Mouse (Mus musculus) adrenal gland (tissue): ENCODE results near the gene Myl12a.

Experiments used
- intact Hi-C: fragments of 180-260 bp; cut with DNase I; formaldehyde crosslinking; loops from one replicate; pipeline ENCODE4 v1.15.1; 2025
- long read RNA-seq, 2 experiments: library from polyadenylated mRNA; unstranded; transcript quantifications; one replicate each; pipeline ENCODE4 v2.0.0; 2020; ENCODE audit warnings: borderline replicate concordance in 1 of 2; ENCODE audit not compliant: insufficient replicate concordance in 1 of 2

Myl12a gene
- long read RNA-seq, experiment 1, transcript Myl12a-201 (4 exons, 980 nt) = minor isoform, 6 of 236 reads
- long read RNA-seq, experiment 1, transcript Myl12a-206 (4 exons, 1,937 nt) = major isoform, 225 of 236 reads
- long read RNA-seq, experiment 1, partial matches to known transcripts = 4 of 236 reads
- long read RNA-seq, experiment 1, other reads (novel, unspliced or antisense) = 1 of 236 reads
- long read RNA-seq, experiment 2, transcript Myl12a-206 (4 exons, 1,937 nt) = major isoform, 271 of 280 reads
- long read RNA-seq, experiment 2, partial matches to known transcripts = 5 of 280 reads
- long read RNA-seq, experiment 2, other reads (novel, unspliced or antisense) = 2 of 280 reads

DNA sequence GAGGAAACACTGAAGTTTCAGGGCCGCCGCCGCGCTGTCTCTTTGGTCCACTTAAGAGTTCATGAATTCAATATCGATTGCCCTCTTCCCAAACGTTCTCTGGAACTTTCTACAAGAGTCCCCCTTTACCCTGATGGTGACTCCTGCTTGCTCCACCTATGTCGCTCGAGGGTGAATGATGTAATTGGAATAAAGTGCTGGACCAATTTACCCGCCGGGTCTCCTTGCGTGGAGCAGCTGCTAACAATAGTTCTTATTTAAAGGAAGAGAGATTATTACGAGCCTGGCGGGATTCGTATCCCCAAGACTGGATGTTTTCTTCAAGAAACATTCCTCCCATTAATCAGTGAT is at the start of gene Myl12a:
Gene Myl12a (minus strand): TSS at position 135 of the 351 bp plus-strand sequence.
- intact Hi-C loops = loop anchor here (5.0 kb wide), 1 partner anchor 180 kb away; the partner anchor contains the start of gene Lpin2

DNA sequence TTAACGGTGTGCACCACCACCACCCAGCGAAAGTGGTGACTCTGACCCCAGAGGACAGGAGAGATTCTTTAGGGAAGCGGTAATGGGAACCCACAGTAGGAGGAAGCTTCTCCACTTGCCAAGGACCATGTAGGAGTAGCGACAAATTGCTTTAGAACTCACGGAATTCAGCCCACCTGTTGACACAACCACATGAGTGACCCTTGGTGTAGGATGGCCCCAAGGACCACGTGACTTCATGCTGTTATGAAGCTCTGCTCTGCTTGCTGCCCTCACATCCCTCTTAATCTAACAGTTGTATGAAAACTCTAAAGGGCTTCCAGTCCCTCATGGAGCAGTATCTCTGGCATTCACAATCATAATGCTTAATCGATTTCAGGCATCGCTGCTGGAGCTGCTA is 46.6 kb upstream of the Myl12a start:
- intact Hi-C loops = no loop called here

DNA sequence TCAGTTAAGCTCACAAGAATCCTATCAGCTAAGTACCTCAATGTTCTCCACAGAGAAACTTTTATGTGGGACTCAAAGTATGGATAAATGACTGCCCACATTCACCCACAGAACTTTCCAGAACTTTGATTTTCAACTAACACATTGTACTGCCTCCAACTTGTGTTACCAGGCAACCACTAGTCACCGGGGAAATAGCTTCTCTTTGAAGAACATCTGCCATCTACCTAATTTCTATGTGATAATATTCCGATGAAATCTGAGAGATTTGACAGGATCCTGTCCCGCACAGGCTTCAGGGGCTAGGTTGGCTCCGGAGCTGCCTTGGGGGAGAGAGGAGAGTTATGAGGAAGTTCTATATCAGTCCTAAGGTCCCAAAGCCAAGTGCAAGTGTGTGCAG is 44.2 kb upstream of the Myl12a start:
- intact Hi-C loops = no loop called here

DNA sequence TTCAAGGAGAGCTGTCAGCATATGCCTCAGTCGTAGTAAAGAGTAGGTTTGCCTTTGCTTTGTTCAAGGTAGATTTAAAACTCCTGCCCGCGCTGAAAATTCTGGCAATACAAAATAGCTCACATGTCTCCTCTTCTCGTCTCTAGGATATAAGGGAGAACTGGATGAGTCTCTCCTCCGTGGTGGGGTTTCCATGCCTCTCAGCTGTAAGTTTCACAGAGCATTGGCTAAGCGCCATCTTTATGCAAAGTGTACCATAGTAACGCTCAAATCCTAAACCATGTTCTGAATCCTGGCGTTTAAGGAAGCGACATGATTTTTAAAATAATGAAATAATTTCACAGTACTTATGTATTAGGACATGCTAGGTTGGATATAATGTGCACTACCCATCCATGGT is 42.9 kb upstream of the Myl12a start:
- intact Hi-C loops = no loop called here

DNA sequence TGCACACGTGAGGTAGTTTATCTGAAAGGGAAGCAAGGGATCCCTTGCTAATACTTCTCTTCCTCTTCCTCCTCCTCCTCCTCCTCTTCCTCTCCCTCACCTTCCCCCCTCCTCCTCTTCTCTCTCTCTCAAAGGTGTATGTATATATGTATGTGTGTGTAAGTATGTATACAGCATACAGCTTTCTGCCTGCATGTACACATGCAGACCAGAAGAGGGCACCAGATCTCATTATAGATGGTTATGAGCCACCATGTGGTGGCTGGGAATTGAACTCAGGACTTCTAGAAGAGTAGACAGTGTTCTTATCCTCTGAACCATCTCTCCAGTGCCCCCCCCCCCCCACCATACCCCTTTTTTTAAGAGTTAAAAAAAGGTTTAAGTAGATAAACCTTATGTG is 40.0 kb upstream of the Myl12a start:
- intact Hi-C loops = no loop called here

DNA sequence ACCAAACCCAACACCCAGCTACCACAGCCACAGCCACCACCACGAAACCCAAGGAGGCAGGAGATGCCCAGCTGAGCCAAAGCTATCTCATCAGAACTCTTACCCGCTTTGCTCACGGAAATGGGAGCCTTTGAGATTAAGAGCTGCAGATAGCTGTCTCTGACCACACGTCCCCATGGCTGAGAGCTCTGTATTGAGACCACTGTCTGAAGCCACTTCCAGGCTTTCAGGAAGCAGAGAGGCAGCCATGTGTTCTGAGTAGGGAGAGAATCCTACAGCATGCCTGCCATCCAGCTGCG is 37.9 kb upstream of the Myl12a start:
- intact Hi-C loops = no loop called here

DNA sequence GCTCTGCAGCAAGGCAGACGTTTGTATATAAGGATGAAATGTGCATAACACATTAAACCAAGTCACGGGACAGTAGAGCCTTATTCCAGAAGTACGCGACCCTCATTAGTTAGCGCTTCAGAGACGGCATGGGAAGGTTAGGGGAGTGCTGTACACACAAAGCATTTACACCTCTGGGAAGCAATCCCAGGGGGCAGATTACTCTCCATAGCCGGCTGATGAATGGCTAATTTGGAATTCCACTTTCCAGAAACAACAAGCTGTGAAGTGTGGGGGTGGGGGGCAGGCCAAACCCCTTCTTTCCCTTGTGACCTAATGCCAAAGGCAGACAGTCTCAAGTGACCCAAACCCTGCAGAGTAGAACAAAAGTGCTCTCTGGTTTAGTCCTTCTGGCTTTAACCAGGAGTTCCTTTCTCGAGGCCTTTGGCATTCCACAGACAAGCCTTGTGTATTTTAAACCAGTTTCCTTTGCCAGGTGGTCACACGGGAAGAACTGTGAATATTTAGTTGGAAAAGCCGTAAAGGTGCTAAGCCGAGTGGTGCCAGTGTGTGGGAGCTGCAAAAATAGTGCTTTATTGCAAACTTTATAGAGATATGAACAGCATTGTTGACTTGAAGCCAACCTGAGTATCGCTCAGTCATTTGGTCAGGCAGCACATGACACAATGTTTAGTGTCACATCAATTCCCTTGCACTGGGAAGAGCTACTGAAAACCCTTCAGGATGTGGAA is 37.3 kb upstream of the Myl12a start:
- intact Hi-C loops = no loop called here

DNA sequence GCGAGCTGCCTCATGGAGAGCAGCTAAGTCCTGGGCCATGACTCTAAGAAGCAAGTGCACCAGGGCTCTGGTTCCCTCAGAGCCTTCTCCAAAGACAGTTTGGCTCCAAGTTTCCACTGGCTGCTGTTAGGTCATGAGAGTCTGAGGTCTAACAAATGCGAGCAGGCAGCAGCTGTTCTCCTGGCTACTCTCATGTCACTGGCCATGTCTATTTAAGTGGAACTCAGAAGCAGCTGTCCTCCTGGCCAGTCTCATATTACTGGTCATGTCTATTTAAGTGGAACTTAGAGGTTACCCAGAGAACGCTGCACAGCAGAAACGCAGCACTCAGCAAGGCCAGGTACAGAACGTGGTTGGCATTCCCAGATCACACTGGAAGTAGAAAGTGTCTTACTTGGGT is 36.1 kb upstream of the Myl12a start:
- intact Hi-C loops = no loop called here

DNA sequence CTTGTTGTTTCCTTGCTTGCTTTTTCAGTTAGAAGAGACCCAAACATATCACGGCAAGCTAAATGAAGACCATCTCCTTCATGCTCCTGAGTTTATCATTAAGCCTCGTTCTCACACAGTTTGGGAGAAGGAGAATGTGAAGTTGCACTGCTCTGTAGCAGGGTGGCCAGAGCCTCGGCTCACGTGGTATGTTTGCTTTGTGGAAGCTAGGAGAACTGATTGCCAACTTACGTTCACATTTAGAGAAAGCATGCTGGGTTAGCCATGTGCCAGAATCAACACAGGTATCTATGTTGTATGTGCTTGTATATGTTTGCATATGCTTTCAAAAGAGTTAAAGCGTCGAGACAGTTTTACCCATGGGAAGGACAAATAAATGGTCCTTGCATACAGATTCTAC is 34.5 kb upstream of the Myl12a start:
- intact Hi-C loops = no loop called here

DNA sequence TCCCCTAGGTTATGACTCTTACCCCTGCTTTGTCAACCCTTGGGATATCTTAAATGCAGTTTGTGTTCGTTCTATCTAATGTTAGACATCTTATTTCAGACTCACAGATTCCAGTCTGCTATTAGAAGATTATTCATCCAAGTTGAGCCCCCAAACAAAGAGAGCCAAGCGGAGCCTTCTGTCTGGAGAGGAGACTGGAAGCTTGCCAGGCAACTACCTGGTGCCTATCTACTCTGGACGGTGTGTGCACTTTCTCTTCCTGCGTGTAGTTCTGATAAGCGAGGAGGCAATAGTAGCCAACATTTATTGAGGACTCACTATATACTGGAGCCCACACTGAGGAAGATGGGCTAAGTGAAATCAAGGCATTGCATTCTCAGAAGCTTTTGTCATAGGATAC is 31.8 kb upstream of the Myl12a start:
- intact Hi-C loops = no loop called here

DNA sequence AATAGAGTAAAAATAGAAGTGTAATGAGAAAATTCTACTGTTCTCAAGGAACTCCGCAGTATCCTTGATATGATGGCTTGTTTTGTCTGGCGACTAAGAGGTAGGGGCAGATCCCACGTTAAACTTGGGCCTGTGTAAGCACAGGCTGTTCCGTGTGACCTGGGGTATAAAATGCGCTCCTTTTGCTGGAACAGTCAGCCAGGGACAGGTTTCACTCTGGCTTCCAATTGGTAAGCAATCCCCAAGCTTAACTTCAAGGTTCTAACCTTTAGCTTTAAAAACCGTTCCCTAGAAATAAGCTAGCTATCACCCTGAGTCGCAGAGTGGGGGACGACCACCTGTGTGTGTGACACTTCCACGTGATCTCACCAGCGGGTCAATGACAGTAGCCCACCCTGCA is 30.0 kb upstream of the Myl12a start:
- intact Hi-C loops = no loop called here

DNA sequence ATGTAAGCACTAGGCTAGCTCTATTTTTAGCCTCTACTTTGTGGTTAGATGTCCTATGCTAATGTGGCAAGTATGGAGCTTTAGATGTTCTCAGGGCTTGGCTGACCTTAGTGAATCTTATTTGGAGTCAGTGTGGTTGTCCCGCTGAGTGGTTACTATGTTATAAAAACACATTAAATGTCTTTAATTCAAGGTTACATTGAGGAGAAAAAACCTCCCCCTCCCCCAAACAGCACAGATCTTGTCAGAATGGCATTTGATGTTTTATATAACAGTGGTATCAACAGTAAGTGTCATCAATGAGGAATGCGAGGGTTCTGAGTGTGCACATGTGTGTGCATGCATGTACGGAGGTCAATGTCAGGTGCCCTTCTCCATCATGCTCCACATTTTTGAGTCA is 24.5 kb upstream of the Myl12a start:
- intact Hi-C loops = no loop called here

DNA sequence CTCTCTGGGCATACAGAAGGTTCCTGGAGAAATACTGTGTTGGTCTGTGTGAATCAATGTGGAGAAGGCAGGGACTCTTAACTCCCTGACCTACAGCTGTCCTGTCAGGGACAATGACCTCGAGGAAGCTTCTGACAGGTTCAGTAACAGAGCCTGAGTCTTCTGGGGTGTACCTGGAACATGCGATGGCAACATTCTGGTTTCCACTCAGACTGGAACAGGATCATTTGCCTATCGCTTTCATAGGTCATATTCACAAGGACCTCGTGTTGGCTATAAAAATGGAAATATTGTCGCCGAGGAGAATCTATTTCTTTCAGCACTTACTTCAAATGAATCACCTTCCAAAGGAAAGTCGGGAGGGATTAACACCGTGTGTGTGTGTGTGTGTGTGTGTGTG is 23.2 kb upstream of the Myl12a start:
- intact Hi-C loops = no loop called here

DNA sequence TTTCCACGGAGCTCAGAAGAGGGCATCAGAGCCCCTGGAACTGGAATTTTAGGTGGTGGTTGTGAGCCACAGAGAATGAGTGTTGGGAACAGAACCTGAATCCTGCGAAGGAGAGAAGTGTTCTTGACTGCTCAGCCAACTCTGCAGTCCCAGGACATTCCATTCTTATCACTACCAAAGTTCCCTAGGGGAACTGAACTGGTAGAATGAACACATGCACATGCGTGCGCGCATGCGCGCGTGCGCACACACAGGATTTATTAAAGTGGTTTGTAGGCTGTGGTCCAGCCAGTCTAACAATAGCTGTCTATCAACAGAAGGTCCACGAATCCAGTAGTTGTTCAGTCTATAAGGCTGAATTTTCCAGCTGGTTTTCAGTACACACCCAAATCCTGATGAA is 21.4 kb upstream of the Myl12a start:
- intact Hi-C loops = no loop called here

DNA sequence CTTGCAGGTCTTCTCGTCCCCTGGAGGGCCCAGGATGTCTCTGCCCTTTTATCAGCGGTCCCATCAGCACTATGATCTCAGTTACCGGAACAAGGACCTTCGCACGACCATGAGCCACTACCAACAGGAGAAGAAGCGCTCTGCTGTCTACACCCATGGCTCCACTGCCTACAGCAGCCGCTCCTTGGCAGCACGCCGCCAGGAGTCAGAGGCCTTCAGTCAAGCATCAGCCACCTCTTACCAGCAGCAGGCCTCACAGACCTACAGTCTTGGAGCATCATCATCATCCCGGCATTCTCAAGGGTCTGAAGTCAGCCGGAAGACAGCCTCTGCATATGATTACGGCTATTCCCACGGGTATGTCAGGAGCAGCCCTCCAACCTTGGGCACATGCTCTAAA is 20.2 kb upstream of the Myl12a start:
- intact Hi-C loops = no loop called here

DNA sequence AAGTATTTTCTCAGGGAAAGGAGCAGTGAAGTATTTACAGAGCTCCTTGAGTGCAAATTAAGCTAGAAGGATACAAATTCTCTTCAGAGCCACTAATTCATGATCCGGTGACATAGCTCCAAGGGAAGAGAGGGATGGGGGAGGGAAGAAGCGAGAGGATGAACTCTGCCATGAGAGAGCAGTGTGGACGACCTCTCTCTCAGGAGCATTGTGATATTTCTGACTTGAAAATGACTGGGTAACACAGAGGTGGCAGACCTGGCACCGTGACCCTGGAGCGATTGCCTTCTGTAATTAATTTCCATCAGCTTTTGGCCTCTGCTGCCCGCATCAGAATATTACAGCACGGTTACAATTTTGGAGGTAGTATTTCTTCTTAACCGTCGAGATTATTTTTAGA is 17.2 kb upstream of the Myl12a start:
- intact Hi-C loops = no loop called here

DNA sequence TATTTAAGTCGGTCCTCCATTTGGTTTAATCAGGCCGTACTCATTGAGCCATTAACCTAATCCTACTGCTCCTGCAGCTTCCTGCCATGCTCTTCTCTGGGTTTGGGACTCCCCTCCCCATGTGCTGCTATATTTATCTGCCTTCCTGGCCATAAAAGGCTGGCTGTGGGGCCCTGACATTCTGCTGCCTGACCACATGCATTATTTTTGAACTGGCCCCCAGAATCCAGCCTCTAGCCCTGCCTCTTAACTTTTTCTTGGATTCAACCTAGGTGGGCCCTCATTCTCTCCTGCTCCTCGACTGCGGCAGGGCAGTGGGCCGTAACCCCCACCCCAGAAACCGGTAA is 16.6 kb upstream of the Myl12a start:
- intact Hi-C loops = no loop called here

DNA sequence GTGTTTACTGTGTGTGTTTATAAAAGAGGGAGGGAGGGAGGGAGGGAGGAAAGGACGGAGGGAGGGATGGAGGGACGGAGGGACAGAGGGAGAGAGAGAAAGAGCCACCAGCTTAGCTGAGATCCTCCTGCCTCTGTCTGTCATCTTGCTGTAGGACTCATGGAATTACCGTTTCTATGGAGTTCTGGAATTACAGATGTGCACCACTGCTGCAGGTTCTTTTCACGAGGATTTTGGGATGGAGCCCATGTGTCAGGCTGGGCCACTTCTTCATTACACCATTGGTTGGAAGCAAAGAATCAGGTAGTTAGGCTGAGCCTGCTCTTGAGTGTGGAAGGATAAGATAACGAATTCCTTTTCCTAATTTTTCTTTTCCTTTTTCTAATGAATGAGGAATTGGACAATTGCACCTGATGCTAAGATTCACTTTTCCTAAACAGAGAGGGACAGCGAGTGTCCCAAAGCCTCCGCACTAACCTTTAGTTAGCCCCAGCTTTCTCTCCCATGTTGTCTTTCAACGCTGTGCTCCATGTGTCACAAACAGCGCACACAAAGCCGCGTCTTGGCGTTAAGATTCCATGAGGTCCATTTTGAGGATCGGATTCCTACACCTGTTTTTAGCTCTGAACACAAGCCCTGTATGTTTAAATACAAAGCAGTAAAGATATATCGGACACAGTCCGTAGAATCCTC is 16.1 kb upstream of the Myl12a start:
- intact Hi-C loops = no loop called here

DNA sequence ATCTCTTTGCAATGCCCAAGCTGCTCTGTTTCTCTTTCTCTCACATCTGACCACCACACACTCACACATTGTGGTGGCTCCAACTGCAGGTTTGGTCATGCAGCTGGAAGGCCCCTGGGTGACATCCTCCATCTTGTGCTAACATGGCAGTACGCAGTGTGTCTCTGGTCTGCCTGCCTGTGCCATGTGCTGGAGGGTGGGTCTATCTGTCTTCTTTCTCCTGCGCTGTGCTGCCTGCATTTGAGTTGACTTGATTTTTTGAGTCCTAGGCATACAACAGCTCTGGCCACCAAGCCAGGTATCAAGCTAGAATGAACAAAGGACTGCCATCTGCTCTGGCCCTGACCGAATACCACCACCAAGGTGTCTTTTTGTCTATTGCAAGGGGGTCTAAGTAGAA is 15.5 kb upstream of the Myl12a start:
- intact Hi-C loops = no loop called here

DNA sequence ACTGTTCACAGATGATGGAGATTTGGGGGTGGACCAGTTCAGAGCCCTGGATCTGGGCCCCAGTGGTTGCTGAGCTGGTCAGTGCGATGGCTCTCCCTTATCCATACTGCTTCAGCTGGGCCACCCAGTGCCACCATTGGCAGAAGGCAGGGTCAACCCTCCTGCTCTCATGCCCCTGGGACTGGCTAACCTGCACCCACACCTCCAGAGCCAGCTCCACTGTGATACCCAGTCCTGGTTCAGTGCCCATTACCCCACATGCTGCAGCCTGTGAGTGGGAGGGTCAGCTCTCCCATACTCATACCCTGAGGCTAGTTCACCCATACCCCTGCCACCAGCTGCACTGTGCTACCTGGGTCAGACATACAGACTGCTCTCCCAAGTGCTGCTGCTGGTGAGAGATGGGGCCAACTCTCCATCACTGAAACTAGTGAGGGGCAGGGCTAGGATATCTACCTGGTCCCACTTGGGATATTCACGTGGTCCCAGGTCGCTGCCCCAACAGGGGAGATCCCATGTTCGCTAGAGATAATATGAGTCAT is 14.8 kb upstream of the Myl12a start:
- intact Hi-C loops = no loop called here

DNA sequence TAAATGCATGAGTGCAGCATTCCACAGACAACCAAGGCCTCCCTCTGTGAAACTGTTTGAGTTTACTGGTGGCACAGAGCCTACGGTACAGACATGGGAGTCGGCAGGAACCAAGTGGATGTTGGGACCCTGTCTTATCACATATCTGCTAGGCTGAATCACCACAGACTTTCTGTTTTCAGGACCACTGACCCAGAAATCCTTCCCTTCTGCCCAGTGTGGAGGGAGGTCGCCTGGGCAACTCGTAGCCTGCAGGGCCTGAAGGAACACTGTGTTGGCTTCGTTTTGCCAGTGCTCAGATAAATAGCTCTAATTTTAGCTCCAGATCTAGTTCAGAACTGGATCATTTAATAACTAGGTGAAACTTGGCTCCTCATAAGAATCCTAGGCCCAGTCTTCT is 12.2 kb upstream of the Myl12a start:
- intact Hi-C loops = no loop called here

DNA sequence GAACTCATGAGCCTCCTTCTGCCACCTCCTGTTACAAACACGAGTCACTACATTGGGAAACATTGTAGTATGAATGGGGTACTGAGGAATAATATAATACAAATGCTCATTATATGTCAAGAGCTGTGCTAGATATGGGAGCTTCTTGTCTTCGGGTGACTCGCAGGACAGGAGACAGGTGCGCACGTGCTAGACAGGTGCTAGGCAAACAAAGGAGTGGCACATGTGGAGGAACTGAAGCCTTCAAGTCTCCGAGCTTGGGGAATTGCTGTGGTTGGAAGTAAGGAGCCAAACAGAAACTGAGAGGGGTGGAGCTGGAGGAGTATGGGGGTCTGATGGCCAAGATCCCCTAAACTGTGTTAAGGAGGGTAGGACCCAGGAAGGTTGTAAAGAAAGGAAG is 10.4 kb upstream of the Myl12a start:
- intact Hi-C loops = no loop called here
